Mouse (Mus musculus) hindbrain, embryonic 13.5 days (tissue): ENCODE results near the gene Chrnb4. TPM values are rescaled to one million over a fixed set of nuclear protein-coding genes. Genes with fewer than 3 reads are reported as not detected.

Experiments used
- ATAC-seq: fragments of 200-750 bp; cut with Nextera tagmentation; 2 replicates; pipeline ENCODE4 v1.8.0; 2017; ENCODE audit warnings: moderate TSS enrichment; ENCODE audit not compliant: low FRiP score
- H3K27ac ChIP-seq: fragments of 300-500 bp; sonication (generic); 2 replicates; pipeline ENCODE4 v1.5.1; 2015; ENCODE audit warnings: inconsistent platforms, mild to moderate bottlenecking, moderate library complexity
- H3K27me3 ChIP-seq: fragments of 300-500 bp; sonication (generic); 2 replicates; pipeline ENCODE4 v1.6.1; 2015; ENCODE audit warnings: mild to moderate bottlenecking, inconsistent platforms
- H3K36me3 ChIP-seq: fragments of 300-500 bp; sonication (generic); 2 replicates; pipeline ENCODE4 v1.6.1; 2015; ENCODE audit warnings: mild to moderate bottlenecking, inconsistent platforms
- H3K4me1 ChIP-seq: fragments of 300-500 bp; sonication (generic); replicated peaks from 2 replicates; pipeline ENCODE4 v1.6.1; 2015; ENCODE audit warnings: inconsistent platforms
- H3K4me2 ChIP-seq: fragments of 300-500 bp; sonication (generic); 2 replicates; pipeline ENCODE4 v1.6.1; 2015; ENCODE audit warnings: inconsistent platforms, mild to moderate bottlenecking, moderate library complexity
- H3K4me3 ChIP-seq: fragments of 300-500 bp; sonication (generic); 2 replicates; pipeline ENCODE4 v1.5.1; 2015; ENCODE audit warnings: mild to moderate bottlenecking, inconsistent platforms
- H3K9ac ChIP-seq: fragments of 300-500 bp; sonication (generic); 2 replicates; pipeline ENCODE4 v1.6.1; 2015; ENCODE audit warnings: mild to moderate bottlenecking, inconsistent platforms
- H3K9me3 ChIP-seq: fragments of 300-500 bp; sonication (generic); 2 replicates; pipeline ENCODE4 v1.6.1; 2016; ENCODE audit warnings: inconsistent platforms
- WGBS: fragments of 180-500 bp; shearing (Covaris S2); methylation state at CpG from one replicate; pipeline ENCODE4 v1.1.7; 2015; 5-methylcytosine and 5-hydroxymethylcytosine counted together
- polyA plus RNA-seq: library from polyadenylated mRNA; unstranded; fragments of >200 nt; fragmentation: Nextera tagmentation; extraction: Ambion mirVana; gene quantifications from 2 replicates; pipeline ENCODE4 v1.2.1, GENCODE M21; 2015

Gene Chrnb4
- polyA plus RNA-seq, 1 experiment from 2014 or later: 1.2 TPM

GRCm38 (mm10) chr9:55010588-55011350 lies 37.8 kb downstream of the Chrnb4 start:
- Histone ChIP-seq H3K9ac (no peak overlapping the region), H3K4me2 (no peak overlapping the region), H3K9me3 (no peaks in the 10 kb centered on the region), H3K4me3 (no peak overlapping the region), H3K36me3 (peaks cover 18% of the 10 kb centered on the region), H3K4me1 (0 out of 2 replicates have a peak, but pooled peaks cover 3% of the 10 kb centered on the region), H3K27ac (no peak overlapping the region), H3K27me3 (no peaks in the 10 kb centered on the region)
- WGBS: 58% methylated on average over 6 of the region's 6 CpGs
- ATAC-seq: no peak

- Histone ChIP-seq H3K4me1 (0 out of 2 replicates have a peak, but pooled peaks cover 3% of the 10 kb centered on the region), H3K9me3 (no peaks in the 10 kb centered on the region), H3K4me3 (no peak overlapping the region), H3K4me2 (no peak overlapping the region), H3K36me3 (peaks cover 10% of the 10 kb centered on the region), H3K27ac (no peak overlapping the region), H3K9ac (no peak overlapping the region), H3K27me3 (no peaks in the 10 kb centered on the region)
- no peak for ATAC-seq
- 87% methylated on average over 2 of the region's 2 CpGs for WGBS
Measured at GRCm38 (mm10) chr9:55009692-55010091, 38.9 kb downstream of the Chrnb4 start.

- ATAC-seq: no peak
- WGBS: 47% methylated on average over 4 of the region's 4 CpGs
- no peaks in the 10 kb centered on the region for H3K27me3 ChIP-seq
- no peaks in the 10 kb centered on the region for H3K36me3 ChIP-seq
- no peak overlapping the region for H3K4me2 ChIP-seq
- peaks cover 8% of the 10 kb centered on the region; the same call in 1 of the 2 replicates for H3K4me1 ChIP-seq
- no peak overlapping the region for H3K9ac ChIP-seq
- H3K27ac ChIP-seq: peak overlapping the region; percentile 56; the same call in 1 of the 2 replicates
- no peak overlapping the region for H3K4me3 ChIP-seq
- H3K9me3 ChIP-seq: no peaks in the 10 kb centered on the region
Measured at GRCm38 (mm10) chr9:55003609-55004008, 45.0 kb downstream of the Chrnb4 start.

- Histone ChIP-seq H3K4me3 (no peak overlapping the region), H3K27me3 (no peaks in the 10 kb centered on the region), H3K9me3 (no peaks in the 10 kb centered on the region), H3K27ac (no peak overlapping the region), H3K36me3 (no peaks in the 10 kb centered on the region), H3K4me1 (0 out of 2 replicates have a peak, but pooled peaks cover 3% of the 10 kb centered on the region), H3K4me2 (no peak overlapping the region), H3K9ac (no peak overlapping the region)
- WGBS: 93% methylated on average over 3 of the region's 3 CpGs
- ATAC-seq: no peak
Measured at GRCm38 (mm10) chr9:54995645-54996044, 52.9 kb downstream of the Chrnb4 start.

- no peak overlapping the region for H3K27ac ChIP-seq
- no peaks in the 10 kb centered on the region for H3K27me3 ChIP-seq
- no peaks in the 10 kb centered on the region for H3K9me3 ChIP-seq
- WGBS: 42% methylated on average over 3 of the region's 3 CpGs
- H3K9ac ChIP-seq: no peak overlapping the region
- no peak for ATAC-seq
- H3K4me2 ChIP-seq: no peak overlapping the region
- H3K4me3 ChIP-seq: no peak overlapping the region
- H3K36me3 ChIP-seq: no peaks in the 10 kb centered on the region
- no peaks in the 10 kb centered on the region for H3K4me1 ChIP-seq
Measured at GRCm38 (mm10) chr9:54994381-54994780, 54.2 kb downstream of the Chrnb4 start.

GRCm38 (mm10) chr9:54990362-54990761 lies 58.2 kb downstream of the Chrnb4 start:
- H3K4me1 ChIP-seq: no peaks in the 10 kb centered on the region

GRCm38 (mm10) chr9:54982401-54982800 lies 66.2 kb downstream of the Chrnb4 start:
- Histone ChIP-seq H3K4me2 (peak overlapping the region; percentile 78), H3K9ac (no peak overlapping the region), H3K4me1 (peaks cover 24% of the 10 kb centered on the region), H3K27ac (no peak overlapping the region), H3K9me3 (no peaks in the 10 kb centered on the region), H3K27me3 (peaks cover 33% of the 10 kb centered on the region), H3K4me3 (peak overlapping the region; percentile 60), H3K36me3 (no peaks in the 10 kb centered on the region)
- ATAC-seq: no peak
- 4% methylated on average over 7 of the region's 7 CpGs for WGBS

More at GRCm38 (mm10) chr9:54990362-54990761, 58.2 kb downstream of the Chrnb4 start:
- ATAC-seq: no peak
- no peaks in the 10 kb centered on the region for H3K27me3 ChIP-seq
- no peak overlapping the region for H3K4me3 ChIP-seq
- H3K9me3 ChIP-seq: no peaks in the 10 kb centered on the region
- H3K9ac ChIP-seq: no peak overlapping the region
- 81% methylated on average over 3 of the region's 3 CpGs for WGBS
- H3K36me3 ChIP-seq: no peaks in the 10 kb centered on the region
- H3K27ac ChIP-seq: no peak overlapping the region
- no peak overlapping the region for H3K4me2 ChIP-seq

- Histone ChIP-seq H3K36me3 (no peaks in the 10 kb centered on the region), H3K27me3 (peaks cover 33% of the 10 kb centered on the region), H3K4me3 (peak overlapping the region; percentile 60), H3K9me3 (no peaks in the 10 kb centered on the region), H3K4me2 (peak overlapping the region; percentile 78), H3K9ac (peak overlapping the region; percentile 77), H3K4me1 (peaks cover 24% of the 10 kb centered on the region), H3K27ac (peak overlapping the region; percentile 48; the same call in 1 of the 2 replicates)
- ATAC-seq: peak; percentile 87
- under 1% methylated on average over 85 of the region's 85 CpGs for WGBS
Measured at GRCm38 (mm10) chr9:54981291-54982191, 67.0 kb downstream of the Chrnb4 start.

- no peaks in the 10 kb centered on the region for H3K36me3 ChIP-seq
- ATAC-seq: no peak
- peaks cover 33% of the 10 kb centered on the region for H3K27me3 ChIP-seq
- peaks cover 24% of the 10 kb centered on the region for H3K4me1 ChIP-seq
- peak within 1 kb of the TSS; percentile 77 for H3K9ac ChIP-seq
- no peaks in the 10 kb centered on the region for H3K9me3 ChIP-seq
- WGBS: 40% methylated on average over 8 of the region's 8 CpGs
- H3K27ac ChIP-seq: peak within 1 kb of the TSS; percentile 48; the same call in 1 of the 2 replicates
- H3K4me2 ChIP-seq: peak within 1 kb of the TSS; percentile 78
- peak within 1 kb of the TSS; percentile 60 for H3K4me3 ChIP-seq
Measured at GRCm38 (mm10) chr9:54980674-54981073, 67.9 kb downstream of the Chrnb4 start, which contains the start of gene Chrna5. Gene Chrna5, plus strand, starts transcription at chr9:54980880.

Other genes with a start within 250 kb of the Chrnb4 start
- 46.0 and 46.5 TPM in 2 replicates for gene Ireb2, start 185.0 kb downstream of the Chrnb4 start, polyA plus RNA-seq
- gene Hykk, start 131.5 kb downstream of the Chrnb4 start, polyA plus RNA-seq: 3.1 and 3.2 TPM in 2 replicates
- gene Psma4, start 98.0 kb downstream of the Chrnb4 start, polyA plus RNA-seq: 282 TPM in 2 replicates
- gene AY074887, start 97.8 kb downstream of the Chrnb4 start, polyA plus RNA-seq: 0.91 and 1.1 TPM in 2 replicates
- 4.7 and 6.7 TPM in 2 replicates for gene Chrna5, start 67.9 kb downstream of the Chrnb4 start, polyA plus RNA-seq
- gene Chrna3, start 22.2 kb downstream of the Chrnb4 start, polyA plus RNA-seq: 19.8 and 22.4 TPM in 2 replicates
- gene Ube2q2, start 100.1 kb upstream of the Chrnb4 start, polyA plus RNA-seq: 39.9 and 42.3 TPM in 2 replicates
- 84.3 and 85.2 TPM in 2 replicates for gene Fbxo22, start 160.1 kb upstream of the Chrnb4 start, polyA plus RNA-seq